Mouse (Mus musculus) E14TG2a.4 (cell line): ENCODE results near the gene Mslnl.

Source experiments
- CTCF ChIP-seq: conservative IDR thresholded peaks from 2 replicates; pipeline ENCODE4 v1.5.1; 2014; ENCODE audit warnings: low read length
- POU5F1 ChIP-seq: IDR thresholded peaks from 2 replicates; pipeline ENCODE4 v1.6.1; 2014; ENCODE audit warnings: low read length, borderline replicate concordance

GRCm38 (mm10) chr17:25785281-25785745 is 49.5 kb downstream of the Mslnl start, which contains the start of gene Haghl:
- no peak for TF ChIP-seq CTCF
- TF ChIP-seq POU5F1: no peak
